In genomic region chr5:115531671-115532270, GRCm38 (mm10) we compare ENCODE assay signal across 7 mouse cellular contexts. TPM values are rescaled to one million over a fixed set of nuclear protein-coding genes. Genes with fewer than 3 reads are reported as not detected.
DNase-seq lines count a peak whose midpoint lies in the region; ATAC-seq and TF ChIP-seq lines count a peak whose summit lies in the region.

No protein-coding gene starts in this region.

- TF ChIP-seq CTCF in G1E (IDR thresholded peaks at IDR 0.05; ENCODE audit: low read depth, low read length), result no peak
- TF ChIP-seq CTCF in lung, postnatal 0 days (IDR thresholded peaks at IDR 0.05), result no peak

- H3K9me3 ChIP-seq in G1E (replicated peaks), result no peaks in the 10 kb centered on the region
- H3K9me3 ChIP-seq in heart, embryonic 16.5 days (replicated peaks; ENCODE audit: control insufficient read depth, low read length), result no peaks in the 10 kb centered on the region
- H3K9me3 ChIP-seq in lung, postnatal 0 days (ENCODE audit: low read length), result no peaks in the 10 kb centered on the region

- H3K36me3 ChIP-seq in G1E (replicated peaks), result peaks cover 18% of the 10 kb centered on the region
- H3K36me3 ChIP-seq in heart, embryonic 16.5 days (ENCODE audit: control insufficient read depth, insufficient read depth), result no peaks in the 10 kb centered on the region
- no peaks in the 10 kb centered on the region for H3K36me3 ChIP-seq in lung, postnatal 0 days (ENCODE audit: insufficient read depth, low read length)

- H3K9ac ChIP-seq in heart, embryonic 16.5 days (ENCODE audit: low read length), result peak overlapping the region; percentile 62
- no peak overlapping the region for H3K9ac ChIP-seq in lung, postnatal 0 days (replicated peaks; ENCODE audit: low read depth)

- H3K4me2 ChIP-seq in heart, embryonic 16.5 days (ENCODE audit: low read depth, low read length), result peak overlapping the region; percentile 38
- peak overlapping the region; percentile 19; the same call in 1 of the 2 replicates for H3K4me2 ChIP-seq in lung, postnatal 0 days (replicated peaks; ENCODE audit: low read depth, low read length)

- peak; percentile 88 for ATAC-seq in G1E (ENCODE audit: extremely low read depth, insufficient number of reproducible peaks, low FRiP score, poor library complexity, severe bottlenecking)
- peak; percentile 90 for ATAC-seq in erythroblast, adult 5-6 weeks (replicated peaks; ENCODE audit: low FRiP score, poor library complexity, severe bottlenecking)
- peak; percentile 78 for ATAC-seq in heart, embryonic 16.5 days (replicated peaks; ENCODE audit: extremely low read depth, insufficient read depth, low FRiP score)
- peak; percentile 66 for ATAC-seq in lung, postnatal 0 days

- peaks cover 74% of the 10 kb centered on the region for H3K4me1 ChIP-seq in G1E (ENCODE audit: insufficient read depth, low read depth, low read length)
- H3K4me1 ChIP-seq in heart, embryonic 16.5 days (ENCODE audit: control insufficient read depth, insufficient read depth, low read length), result peaks cover 75% of the 10 kb centered on the region
- peaks cover 56% of the 10 kb centered on the region for H3K4me1 ChIP-seq in lung, postnatal 0 days (ENCODE audit: insufficient read depth, low read depth, low read length)

- peaks cover 4% of the 10 kb centered on the region; the same call in 1 of the 2 replicates for H3K27me3 ChIP-seq in G1E (ENCODE audit: insufficient read depth, low read length)
- H3K27me3 ChIP-seq in heart, embryonic 16.5 days (ENCODE audit: control insufficient read depth, insufficient read depth, low read length), result no peaks in the 10 kb centered on the region
- H3K27me3 ChIP-seq in lung, postnatal 0 days (replicated peaks; ENCODE audit: insufficient read depth, low read length), result no peaks in the 10 kb centered on the region

- peak overlapping the region; percentile 66; the same call in 1 of the 2 replicates for H3K4me3 ChIP-seq in G1E (ENCODE audit: low read depth, low read length)
- H3K4me3 ChIP-seq in heart, embryonic 16.5 days (ENCODE audit: low read length), result peak overlapping the region; percentile 4
- H3K4me3 ChIP-seq in lung, postnatal 0 days (ENCODE audit: low read depth, low read length), result no peak overlapping the region

- peak; percentile 94 for DNase-seq in G1E (ENCODE audit: low spot score)
- DNase-seq in adrenal gland, postnatal 14 days, result peak; percentile 88
- DNase-seq in kidney, postnatal 4 days, result peak; percentile 78 to 84
- peak; percentile 91 for DNase-seq in lung, postnatal 0 days (ENCODE audit: low spot score)
- peak; percentile 44 to 56 for DNase-seq in spleen, postnatal 14 days (ENCODE audit: low spot score in 2 of 2)

- peak overlapping the region; percentile 87 for H3K27ac ChIP-seq in heart, embryonic 16.5 days (ENCODE audit: low read length)
- peak overlapping the region; percentile 92 for H3K27ac ChIP-seq in lung, postnatal 0 days (ENCODE audit: low read length)

- TF ChIP-seq EP300 in lung, postnatal 0 days (IDR thresholded peaks at IDR 0.05), result no peak

- 18% methylated on average over 18 of the region's 18 CpGs for WGBS in heart, embryonic 16.5 days
- 22% methylated on average over 18 of the region's 18 CpGs for WGBS in lung, postnatal 0 days

RNA-seq across cellular contexts. Expression of gene Pxn, which starts 25.3 kb away (rescaled TPM):
- total RNA-seq in G1E (2014; fragmentation: Nextera tagmentation) (17.8 and 25.8 TPM in 2 replicates), G1E (2017) (12.0 and 14.2 TPM in 2 replicates)
- polyA plus RNA-seq in G1E (2012), result 62.9 and 63.3 TPM in 2 replicates
- total RNA-seq in adrenal gland, postnatal 14 days (2021), result 48.9 and 54.8 TPM in 2 replicates
- 18.8 and 38.5 TPM in 2 replicates for total RNA-seq in erythroblast, adult 5-6 weeks (2015; ENCODE audit: low replicate concordance)
- 14.8 and 57.5 TPM in 2 replicates for total RNA-seq in erythroblast, adult 5-6 weeks (2017; ENCODE audit: low replicate concordance)
- polyA plus RNA-seq in heart, embryonic 16.5 days (2015; fragmentation: Nextera tagmentation; extraction: Ambion mirVana), result 39.1 and 40.6 TPM in 2 replicates
- 56.4 and 59.3 TPM in 2 replicates for polyA plus RNA-seq in lung, postnatal 0 days (2015; fragmentation: Nextera tagmentation; extraction: Ambion mirVana)

RNA-seq across cellular contexts. Expression of gene Rplp0, which starts 27.5 kb away (rescaled TPM):
- total RNA-seq in G1E (2014; fragmentation: Nextera tagmentation) (870 and 980 TPM in 2 replicates), G1E (2017) (1,362 and 1,673 TPM in 2 replicates)
- polyA plus RNA-seq in G1E (2012), result 712 and 915 TPM in 2 replicates
- total RNA-seq in adrenal gland, postnatal 14 days (2021), result 786 and 963 TPM in 2 replicates
- total RNA-seq in erythroblast, adult 5-6 weeks (2015; ENCODE audit: low replicate concordance), result 681 and 822 TPM in 2 replicates
- 339 and 478 TPM in 2 replicates for total RNA-seq in erythroblast, adult 5-6 weeks (2017; ENCODE audit: low replicate concordance)
- 1,003 and 1,029 TPM in 2 replicates for polyA plus RNA-seq in heart, embryonic 16.5 days (2015; fragmentation: Nextera tagmentation; extraction: Ambion mirVana)
- polyA plus RNA-seq in lung, postnatal 0 days (2015; fragmentation: Nextera tagmentation; extraction: Ambion mirVana), result 937 and 987 TPM in 2 replicates

RNA-seq across cellular contexts. Expression of gene Gcn1l1, which starts 33.3 kb away (rescaled TPM):
- 78.5 and 96.0 TPM in 2 replicates for total RNA-seq in G1E (2014; fragmentation: Nextera tagmentation)
- 44.6 and 45.7 TPM in 2 replicates for total RNA-seq in G1E (2017)
- 137 and 158 TPM in 2 replicates for polyA plus RNA-seq in G1E (2012)
- total RNA-seq in adrenal gland, postnatal 14 days (2021), result 59.7 and 60.4 TPM in 2 replicates
- 9.4 and 10.9 TPM in 2 replicates for total RNA-seq in erythroblast, adult 5-6 weeks (2015; ENCODE audit: low replicate concordance)
- 14.2 and 21.3 TPM in 2 replicates for total RNA-seq in erythroblast, adult 5-6 weeks (2017; ENCODE audit: low replicate concordance)
- polyA plus RNA-seq in heart, embryonic 16.5 days (2015; fragmentation: Nextera tagmentation; extraction: Ambion mirVana), result 20.9 and 27.6 TPM in 2 replicates
- polyA plus RNA-seq in lung, postnatal 0 days (2015; fragmentation: Nextera tagmentation; extraction: Ambion mirVana), result 13.1 and 14.5 TPM in 2 replicates

RNA-seq across cellular contexts. Expression of gene Sirt4, which starts 47.2 kb away (rescaled TPM):
- total RNA-seq in G1E (2014; fragmentation: Nextera tagmentation) (27.5 and 29.7 TPM in 2 replicates), G1E (2017) (9.3 and 14.8 TPM in 2 replicates)
- 8.0 and 13.3 TPM in 2 replicates for polyA plus RNA-seq in G1E (2012)
- 18.1 and 23.5 TPM in 2 replicates for total RNA-seq in adrenal gland, postnatal 14 days (2021)
- total RNA-seq in erythroblast, adult 5-6 weeks (2015; ENCODE audit: low replicate concordance), result 3.1 and 5.9 TPM in 2 replicates
- 0.60 and 2.0 TPM in 2 replicates for total RNA-seq in erythroblast, adult 5-6 weeks (2017; ENCODE audit: low replicate concordance)
- 18.7 and 24.0 TPM in 2 replicates for polyA plus RNA-seq in heart, embryonic 16.5 days (2015; fragmentation: Nextera tagmentation; extraction: Ambion mirVana)
- polyA plus RNA-seq in lung, postnatal 0 days (2015; fragmentation: Nextera tagmentation; extraction: Ambion mirVana), result 15.7 and 18.0 TPM in 2 replicates
